Mouse (Mus musculus): ENCODE data around the gene Mrpl36. TPM values are rescaled to one million over a fixed set of nuclear protein-coding genes. Genes with fewer than 3 reads are reported as not detected.

Mrpl36 gene
- polyA plus RNA-seq, 1 experiment from 2014 or later, result 103 TPM

DNA sequence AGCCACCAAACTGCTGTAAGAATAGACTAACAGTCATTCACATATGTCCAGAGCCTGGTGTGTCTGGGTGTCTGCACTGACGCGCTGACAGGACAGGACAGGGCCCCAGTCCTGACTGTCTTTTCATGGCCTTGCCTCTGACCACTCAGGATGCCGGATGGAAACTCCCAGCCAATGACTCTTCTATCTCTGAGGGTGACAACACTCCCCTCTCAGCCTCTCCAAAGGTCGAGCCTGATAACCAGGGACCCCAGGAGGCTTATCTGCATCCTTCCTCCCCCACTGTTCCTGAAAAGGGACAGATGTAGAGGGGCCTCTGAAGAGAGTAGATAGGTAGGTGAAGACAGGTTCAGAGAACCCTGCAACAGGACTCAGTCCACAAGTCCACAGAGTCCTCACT, 29.6 kb upstream of the Mrpl36 start:
- no peak for TF ChIP-seq EP300 (IDR thresholded peaks at IDR 0.05)
- no peak for TF ChIP-seq CTCF (IDR thresholded peaks at IDR 0.05)
- no peak overlapping the region for H3K27ac ChIP-seq (ENCODE audit: low read length)
- H3K9ac ChIP-seq (replicated peaks; ENCODE audit: low read depth), result no peak overlapping the region
- ATAC-seq (no peak), DNase-seq (ENCODE audit: low spot score) (no peak)
- no peaks in the 10 kb centered on the region for H3K36me3 ChIP-seq (ENCODE audit: insufficient read depth, low read length)
- H3K27me3 ChIP-seq (replicated peaks; ENCODE audit: insufficient read depth, low read length), result no peaks in the 10 kb centered on the region
- H3K4me1 ChIP-seq (ENCODE audit: insufficient read depth, low read depth, low read length), result no peaks in the 10 kb centered on the region
- WGBS, result 61% methylated on average over 4 of the region's 4 CpGs
- no peaks in the 10 kb centered on the region for H3K9me3 ChIP-seq (ENCODE audit: low read length)
- H3K4me2 ChIP-seq (replicated peaks; ENCODE audit: low read depth, low read length), result no peak overlapping the region
- H3K4me3 ChIP-seq (ENCODE audit: low read depth, low read length), result no peak overlapping the region

DNA sequence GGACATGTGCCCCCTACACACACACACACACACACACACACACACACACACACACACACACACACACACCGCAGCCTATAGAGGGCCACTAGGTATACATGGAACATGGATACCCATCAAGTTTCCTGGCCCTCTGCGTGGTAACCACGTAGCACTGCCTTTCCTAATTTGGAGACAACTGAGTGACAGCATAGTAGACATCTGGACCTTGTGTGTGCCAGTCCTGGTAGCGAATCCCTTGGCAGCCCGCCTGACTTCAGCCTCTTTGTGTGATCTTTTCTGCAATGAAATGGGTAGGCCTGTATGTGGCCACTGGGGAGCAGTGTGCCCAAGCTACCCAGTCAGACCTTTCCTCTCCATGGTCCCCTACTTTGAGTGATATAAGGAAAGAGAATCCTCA, 29.0 kb upstream of the Mrpl36 start:
- H3K36me3 ChIP-seq (ENCODE audit: insufficient read depth, low read length), result no peaks in the 10 kb centered on the region
- no peak overlapping the region for H3K4me2 ChIP-seq (replicated peaks; ENCODE audit: low read depth, low read length)
- no peak for TF ChIP-seq CTCF (IDR thresholded peaks at IDR 0.05)
- TF ChIP-seq EP300 (IDR thresholded peaks at IDR 0.05), result no peak
- no peaks in the 10 kb centered on the region for H3K4me1 ChIP-seq (ENCODE audit: insufficient read depth, low read depth, low read length)
- H3K9ac ChIP-seq (replicated peaks; ENCODE audit: low read depth), result no peak overlapping the region
- DNase-seq (ENCODE audit: low spot score) (no peak), ATAC-seq (no peak)
- no peaks in the 10 kb centered on the region for H3K9me3 ChIP-seq (ENCODE audit: low read length)
- no peaks in the 10 kb centered on the region for H3K27me3 ChIP-seq (replicated peaks; ENCODE audit: insufficient read depth, low read length)
- no peak overlapping the region for H3K27ac ChIP-seq (ENCODE audit: low read length)
- WGBS, result 87% methylated on average over 5 of the region's 5 CpGs
- H3K4me3 ChIP-seq (ENCODE audit: low read depth, low read length), result no peak overlapping the region

DNA sequence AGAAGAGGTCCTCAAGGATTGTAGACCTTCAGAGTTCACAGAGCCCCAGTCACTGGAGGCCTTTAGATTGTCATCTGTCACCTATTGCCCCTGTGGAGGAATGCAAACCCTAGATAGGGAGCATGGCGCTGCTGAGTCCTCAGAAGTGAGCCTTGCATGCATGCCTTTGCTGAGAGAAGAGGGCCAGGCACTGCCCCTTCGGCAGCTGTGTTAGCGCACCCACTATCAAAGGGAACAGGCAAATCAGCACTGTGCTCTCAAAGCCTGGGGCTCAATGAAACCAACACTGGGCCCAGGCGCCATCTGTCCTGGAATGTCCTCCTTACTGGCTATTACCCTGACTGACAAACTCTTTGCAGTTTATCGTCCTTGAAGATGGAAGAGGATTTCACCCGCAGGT, 23.6 kb upstream of the Mrpl36 start:
- DNase-seq (ENCODE audit: low spot score), result no peak
- WGBS, result 44% methylated on average over 6 of the region's 6 CpGs
- ATAC-seq, result no peak
- Histone ChIP-seq H3K27me3 (replicated peaks; ENCODE audit: insufficient read depth, low read length) (no peaks in the 10 kb centered on the region), H3K9ac (replicated peaks; ENCODE audit: low read depth) (no peak overlapping the region), H3K27ac (ENCODE audit: low read length) (no peak overlapping the region), H3K36me3 (ENCODE audit: insufficient read depth, low read length) (no peaks in the 10 kb centered on the region), H3K4me3 (ENCODE audit: low read depth, low read length) (no peak overlapping the region), H3K4me1 (ENCODE audit: insufficient read depth, low read depth, low read length) (no peaks in the 10 kb centered on the region), H3K9me3 (ENCODE audit: low read length) (no peaks in the 10 kb centered on the region), H3K4me2 (replicated peaks; ENCODE audit: low read depth, low read length) (no peak overlapping the region)
- TF ChIP-seq EP300 (IDR thresholded peaks at IDR 0.05) (no peak), CTCF (IDR thresholded peaks at IDR 0.05) (no peak)

DNA sequence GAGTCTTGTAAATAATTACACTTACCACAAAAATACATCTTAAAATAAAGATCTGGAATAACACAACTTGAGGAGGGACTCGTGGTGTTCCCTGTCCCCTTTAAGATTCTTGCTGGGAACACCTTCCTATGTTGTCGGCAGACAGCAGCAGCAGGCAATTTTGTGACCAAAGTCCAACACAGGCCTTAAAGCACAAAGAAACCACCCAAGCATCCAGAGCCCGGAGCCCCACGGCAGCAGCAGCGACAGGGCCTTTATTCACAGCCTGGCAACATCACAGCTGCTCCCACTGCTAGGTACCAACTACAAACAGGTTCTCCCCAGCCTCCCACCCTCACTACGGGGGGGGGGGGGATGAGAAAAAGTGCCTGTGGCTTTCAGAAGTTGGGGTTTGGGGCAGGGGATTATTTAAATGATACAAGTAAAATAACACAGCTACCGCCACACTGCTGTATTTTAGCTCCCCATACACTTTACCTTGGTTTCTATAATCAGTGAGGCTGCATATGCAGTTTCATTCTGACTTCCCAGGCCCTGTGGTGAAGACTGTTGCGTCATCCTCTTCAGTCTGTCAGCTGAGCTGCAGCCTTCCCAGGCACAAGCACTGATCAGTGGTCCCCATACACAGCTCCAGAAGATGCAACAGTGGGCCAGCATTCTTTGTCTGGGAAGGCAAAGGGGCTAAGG, 22.8 kb upstream of the Mrpl36 start:
- WGBS, result 65% methylated on average over 7 of the region's 8 CpGs
- no peaks in the 10 kb centered on the region for H3K27me3 ChIP-seq (replicated peaks; ENCODE audit: insufficient read depth, low read length)
- H3K4me2 ChIP-seq (replicated peaks; ENCODE audit: low read depth, low read length), result no peak overlapping the region
- DNase-seq (ENCODE audit: low spot score) (no peak), ATAC-seq (no peak)
- no peaks in the 10 kb centered on the region for H3K36me3 ChIP-seq (ENCODE audit: insufficient read depth, low read length)
- no peak overlapping the region for H3K9ac ChIP-seq (replicated peaks; ENCODE audit: low read depth)
- H3K4me1 ChIP-seq (ENCODE audit: insufficient read depth, low read depth, low read length), result no peaks in the 10 kb centered on the region
- TF ChIP-seq CTCF (IDR thresholded peaks at IDR 0.05), result no peak
- no peak for TF ChIP-seq EP300 (IDR thresholded peaks at IDR 0.05)
- H3K27ac ChIP-seq (ENCODE audit: low read length), result no peak overlapping the region
- no peaks in the 10 kb centered on the region for H3K9me3 ChIP-seq (ENCODE audit: low read length)
- no peak overlapping the region for H3K4me3 ChIP-seq (ENCODE audit: low read depth, low read length)

DNA sequence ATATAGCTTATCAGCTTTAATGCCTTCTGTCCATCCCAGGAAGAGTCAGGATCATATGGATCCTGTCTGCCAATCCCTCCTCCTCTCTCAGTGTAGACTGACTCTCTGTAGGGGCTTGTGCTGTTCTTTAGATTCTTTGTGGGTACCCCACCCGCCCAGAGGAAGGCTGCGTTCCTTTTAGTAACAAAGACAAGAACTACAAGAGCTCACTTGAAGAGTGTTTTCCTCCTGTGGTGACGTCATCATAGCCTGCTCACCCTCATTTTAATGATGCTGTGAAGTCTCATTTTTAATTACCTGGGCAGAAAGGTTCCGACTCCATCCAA, 22.3 kb upstream of the Mrpl36 start:
- H3K4me1 ChIP-seq (ENCODE audit: insufficient read depth, low read depth, low read length), result no peaks in the 10 kb centered on the region
- H3K4me2 ChIP-seq (replicated peaks; ENCODE audit: low read depth, low read length), result no peak overlapping the region
- no peak overlapping the region for H3K4me3 ChIP-seq (ENCODE audit: low read depth, low read length)
- DNase-seq (ENCODE audit: low spot score) (no peak), ATAC-seq (no peak)
- TF ChIP-seq EP300 (IDR thresholded peaks at IDR 0.05) (no peak), CTCF (IDR thresholded peaks at IDR 0.05) (no peak)
- no peaks in the 10 kb centered on the region for H3K27me3 ChIP-seq (replicated peaks; ENCODE audit: insufficient read depth, low read length)
- H3K27ac ChIP-seq (ENCODE audit: low read length), result no peak overlapping the region
- no peaks in the 10 kb centered on the region for H3K9me3 ChIP-seq (ENCODE audit: low read length)
- H3K36me3 ChIP-seq (ENCODE audit: insufficient read depth, low read length), result no peaks in the 10 kb centered on the region
- H3K9ac ChIP-seq (replicated peaks; ENCODE audit: low read depth), result no peak overlapping the region
- 57% methylated on average over 4 of the region's 4 CpGs for WGBS

DNA sequence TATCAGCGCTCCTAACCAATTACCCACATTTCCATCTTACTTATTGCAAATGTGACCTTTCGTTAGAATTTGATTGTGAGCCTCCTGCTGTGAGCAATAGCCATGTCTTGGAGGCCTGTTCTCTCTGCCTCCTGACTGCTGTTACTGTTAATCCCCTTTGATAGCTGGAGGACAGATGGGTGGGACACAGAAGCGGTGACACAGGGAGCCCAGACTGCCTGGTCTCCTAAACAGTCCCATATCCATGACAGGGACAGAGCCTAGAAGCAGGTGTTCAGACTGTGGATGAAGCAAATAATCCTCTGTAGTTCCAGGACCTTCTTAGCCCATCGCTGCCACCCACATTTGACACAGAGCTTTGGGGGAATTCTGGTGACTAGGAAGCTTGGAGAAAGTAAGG, 21.9 kb upstream of the Mrpl36 start:
- Histone ChIP-seq H3K4me2 (replicated peaks; ENCODE audit: low read depth, low read length) (no peak overlapping the region), H3K9ac (replicated peaks; ENCODE audit: low read depth) (no peak overlapping the region), H3K9me3 (ENCODE audit: low read length) (no peaks in the 10 kb centered on the region), H3K36me3 (ENCODE audit: insufficient read depth, low read length) (no peaks in the 10 kb centered on the region), H3K4me1 (ENCODE audit: insufficient read depth, low read depth, low read length) (no peaks in the 10 kb centered on the region), H3K4me3 (ENCODE audit: low read depth, low read length) (no peak overlapping the region), H3K27me3 (replicated peaks; ENCODE audit: insufficient read depth, low read length) (no peaks in the 10 kb centered on the region), H3K27ac (ENCODE audit: low read length) (no peak overlapping the region)
- ATAC-seq (no peak), DNase-seq (ENCODE audit: low spot score) (no peak)
- WGBS, result 75% methylated on average over 4 of the region's 4 CpGs
- TF ChIP-seq CTCF (IDR thresholded peaks at IDR 0.05) (no peak), EP300 (IDR thresholded peaks at IDR 0.05) (no peak)

Measured in lung, postnatal 0 days (tissue).